Mouse (Mus musculus) liver, embryonic 15.5 days (tissue): ENCODE data around the gene 4932438H23Rik. TPM values are rescaled to one million over a fixed set of nuclear protein-coding genes. Genes with fewer than 3 reads are reported as not detected.
A peak's percentile ranks its signal among the peaks of the same experiment; 100 is the strongest.

Experiments
- ATAC-seq: fragments of 200-750 bp; cut with Nextera tagmentation; 2 replicates; pipeline ENCODE4 v1.8.0; 2017; ENCODE audit warnings: moderate number of reproducible peaks, mild to moderate bottlenecking, moderate library complexity; ENCODE audit not compliant: insufficient read depth
- H3K27ac ChIP-seq: fragments of 300-500 bp; sonication (generic); replicated peaks from 2 replicates; pipeline ENCODE4 v1.5.1; 2015; ENCODE audit warnings: mild to moderate bottlenecking, inconsistent platforms
- H3K27me3 ChIP-seq: fragments of 300-500 bp; sonication (generic); 2 replicates; pipeline ENCODE4 v1.6.1; 2015; ENCODE audit warnings: mild to moderate bottlenecking, inconsistent platforms
- H3K36me3 ChIP-seq: fragments of 300-500 bp; sonication (generic); replicated peaks from 2 replicates; pipeline ENCODE4 v1.6.1; 2015; ENCODE audit warnings: moderate library complexity, mild to moderate bottlenecking, inconsistent platforms
- H3K4me1 ChIP-seq: fragments of 300-500 bp; sonication (generic); replicated peaks from 2 replicates; pipeline ENCODE4 v1.6.1; 2015; ENCODE audit warnings: inconsistent platforms
- H3K4me2 ChIP-seq: fragments of 300-500 bp; sonication (generic); 2 replicates; pipeline ENCODE4 v1.6.1; 2015; ENCODE audit warnings: moderate library complexity, mild to moderate bottlenecking, inconsistent platforms
- H3K4me3 ChIP-seq: fragments of 300-500 bp; sonication (generic); replicated peaks from 2 replicates; pipeline ENCODE4 v1.5.1; 2015; ENCODE audit warnings: mild to moderate bottlenecking, inconsistent platforms
- H3K9ac ChIP-seq: fragments of 300-500 bp; sonication (generic); 2 replicates; pipeline ENCODE4 v1.6.1; 2015; ENCODE audit warnings: moderate library complexity, mild to moderate bottlenecking, inconsistent platforms
- H3K9me3 ChIP-seq: fragments of 300-500 bp; sonication (generic); replicated peaks from 2 replicates; pipeline ENCODE4 v1.6.1; 2016; ENCODE audit warnings: inconsistent platforms
- WGBS: fragments of 180-500 bp; shearing (Covaris S2); methylation state at CpG from one replicate; pipeline ENCODE4 v1.1.7; 2015; ENCODE audit warnings: mixed read lengths; ENCODE audit not compliant: insufficient replicate concordance; 5-methylcytosine and 5-hydroxymethylcytosine counted together
- polyA plus RNA-seq: library from polyadenylated mRNA; unstranded; fragments of >200 nt; fragmentation: Nextera tagmentation; extraction: Ambion mirVana; gene quantifications from 2 replicates; pipeline ENCODE4 v1.2.1, GENCODE M21; 2015

4932438H23Rik gene
- polyA plus RNA-seq, 1 experiment from 2014 or later, result not detected

- Histone ChIP-seq H3K4me1 (no peaks in the 10 kb centered on the region), H3K9me3 (no peaks in the 10 kb centered on the region), H3K27me3 (peaks cover 62% of the 10 kb centered on the region), H3K4me3 (no peak overlapping the region), H3K4me2 (no peak overlapping the region), H3K27ac (no peak overlapping the region), H3K9ac (no peak overlapping the region), H3K36me3 (no peaks in the 10 kb centered on the region)
- no peak for ATAC-seq
- 70% methylated on average over 16 of the region's 16 CpGs for whole genome bisulfite sequencing
Measured at GRCm38 (mm10) chr16:91099444-91100065, 4.6 kb upstream of the 4932438H23Rik start.

DNA sequence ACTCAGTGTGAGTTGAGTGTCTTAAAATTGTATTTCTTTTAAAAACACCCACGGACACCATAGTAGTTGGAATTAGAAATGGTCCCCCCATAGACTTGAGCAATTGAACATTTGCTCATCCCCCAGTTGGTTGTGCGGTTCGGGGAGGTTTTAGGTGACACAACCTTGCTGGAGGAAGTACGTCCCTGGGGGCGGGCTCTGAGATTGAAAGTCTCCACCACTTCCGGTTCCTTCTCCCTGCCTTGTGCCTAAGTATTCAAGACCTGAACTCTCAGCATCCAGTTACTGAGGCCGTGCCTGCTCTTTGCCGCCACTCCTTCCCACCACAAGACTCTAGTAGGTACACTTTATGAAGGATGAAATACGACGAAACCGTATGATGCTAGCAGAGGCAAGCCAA, 2.9 kb upstream of the 4932438H23Rik start:
- Histone ChIP-seq H3K9me3 (no peaks in the 10 kb centered on the region), H3K27ac (no peak overlapping the region), H3K4me1 (no peaks in the 10 kb centered on the region), H3K9ac (no peak overlapping the region), H3K4me2 (no peak overlapping the region), H3K27me3 (peaks cover 48% of the 10 kb centered on the region), H3K36me3 (no peaks in the 10 kb centered on the region), H3K4me3 (no peak overlapping the region)
- WGBS, result 73% methylated on average over 11 of the region's 11 CpGs
- no peak for ATAC-seq

- no peak overlapping the region for H3K27ac ChIP-seq
- H3K4me3 ChIP-seq, result no peak overlapping the region
- H3K36me3 ChIP-seq, result no peaks in the 10 kb centered on the region
- no peaks in the 10 kb centered on the region for H3K9me3 ChIP-seq
- peaks cover 42% of the 10 kb centered on the region; the same call in 1 of the 2 replicates for H3K27me3 ChIP-seq
- ATAC-seq, result no peak
- H3K4me2 ChIP-seq, result no peak overlapping the region
- no peak overlapping the region for H3K9ac ChIP-seq
- 76% methylated on average over 4 of the region's 4 CpGs for WGBS
- H3K4me1 ChIP-seq, result no peaks in the 10 kb centered on the region
Measured at GRCm38 (mm10) chr16:91096984-91097506, 2.1 kb upstream of the 4932438H23Rik start.

GRCm38 (mm10) chr16:91096016-91096415, 1.1 kb upstream of the 4932438H23Rik start:
- Histone ChIP-seq H3K4me2 (no peak overlapping the region), H3K27ac (no peak overlapping the region), H3K4me3 (no peak overlapping the region), H3K9ac (no peak overlapping the region), H3K4me1 (peaks cover 6% of the 10 kb centered on the region), H3K36me3 (no peaks in the 10 kb centered on the region), H3K27me3 (peaks cover 34% of the 10 kb centered on the region; the same call in 1 of the 2 replicates), H3K9me3 (no peaks in the 10 kb centered on the region)
- WGBS, result 57% methylated on average over 2 of the region's 2 CpGs
- no peak for ATAC-seq

GRCm38 (mm10) chr16:91086642-91087306, 8.1 kb downstream of the 4932438H23Rik start:
- Histone ChIP-seq H3K4me2 (peak overlapping the region; percentile 61), H3K4me3 (peak overlapping the region; percentile 29), H3K4me1 (peaks cover 60% of the 10 kb centered on the region), H3K27me3 (no peaks in the 10 kb centered on the region), H3K9ac (peak overlapping the region; percentile 38), H3K36me3 (0 out of 2 replicates have a peak, but pooled peaks cover 3% of the 10 kb centered on the region), H3K9me3 (no peaks in the 10 kb centered on the region), H3K27ac (peak overlapping the region; percentile 98)
- ATAC-seq, result peak; percentile 100
- 18% methylated on average over 4 of the region's 4 CpGs for WGBS

- Histone ChIP-seq H3K4me3 (no peak overlapping the region), H3K4me1 (peaks cover 66% of the 10 kb centered on the region), H3K27me3 (no peaks in the 10 kb centered on the region), H3K27ac (peak overlapping the region; percentile 57), H3K36me3 (0 out of 2 replicates have a peak, but pooled peaks cover 3% of the 10 kb centered on the region), H3K9ac (no peak overlapping the region), H3K9me3 (no peaks in the 10 kb centered on the region), H3K4me2 (no peak overlapping the region)
- WGBS, result 78% methylated on average over 17 of the region's 17 CpGs
- no peak for ATAC-seq
Measured at GRCm38 (mm10) chr16:91085239-91085825, 9.6 kb downstream of the 4932438H23Rik start.

DNA sequence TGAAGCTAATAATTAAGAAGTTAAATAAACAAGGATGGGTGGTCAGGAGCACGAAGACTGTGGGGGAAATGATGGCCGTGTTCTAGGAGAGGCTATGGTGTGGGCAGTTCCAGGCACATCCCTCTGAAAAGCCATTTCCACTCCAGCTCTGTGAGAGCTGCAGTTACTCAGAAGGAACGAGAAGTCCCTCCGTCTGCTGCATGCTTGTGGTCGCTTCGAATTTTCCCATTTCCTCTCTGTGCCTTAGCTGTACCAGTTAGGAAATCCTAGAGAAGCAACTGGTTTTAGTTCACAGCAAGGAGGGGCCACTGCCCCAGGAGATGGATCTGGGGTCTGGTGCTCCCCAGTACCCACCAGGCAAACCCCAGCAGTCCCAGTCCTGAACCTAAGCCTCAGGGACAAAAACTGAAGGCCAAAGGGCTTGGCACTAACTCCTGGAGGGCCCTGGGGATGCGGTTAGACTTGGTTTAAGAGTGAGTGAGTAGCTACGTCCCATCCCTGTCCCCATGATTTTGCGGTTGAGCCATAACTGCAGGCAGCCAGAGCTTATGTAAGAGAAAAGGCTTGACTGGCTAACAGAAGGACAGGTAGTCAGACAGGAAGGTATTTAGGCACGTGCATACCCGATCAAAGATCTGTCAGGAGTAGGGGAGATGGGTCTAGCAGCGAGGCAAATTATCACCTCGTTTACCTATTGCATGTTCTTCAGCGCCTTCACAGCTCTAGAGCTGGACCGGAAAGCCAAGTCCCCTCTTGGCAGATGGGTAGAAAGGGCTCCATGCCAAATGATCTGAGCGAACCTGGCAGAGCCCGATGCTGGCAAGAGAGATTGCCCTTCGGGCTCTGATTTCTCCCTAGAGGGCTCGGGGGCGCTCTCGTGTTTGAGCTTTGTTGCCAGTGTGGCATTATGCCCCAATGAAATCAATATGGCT, 10.3 kb downstream of the 4932438H23Rik start:
- ATAC-seq, result no peak
- no peak overlapping the region for H3K4me2 ChIP-seq

DNA sequence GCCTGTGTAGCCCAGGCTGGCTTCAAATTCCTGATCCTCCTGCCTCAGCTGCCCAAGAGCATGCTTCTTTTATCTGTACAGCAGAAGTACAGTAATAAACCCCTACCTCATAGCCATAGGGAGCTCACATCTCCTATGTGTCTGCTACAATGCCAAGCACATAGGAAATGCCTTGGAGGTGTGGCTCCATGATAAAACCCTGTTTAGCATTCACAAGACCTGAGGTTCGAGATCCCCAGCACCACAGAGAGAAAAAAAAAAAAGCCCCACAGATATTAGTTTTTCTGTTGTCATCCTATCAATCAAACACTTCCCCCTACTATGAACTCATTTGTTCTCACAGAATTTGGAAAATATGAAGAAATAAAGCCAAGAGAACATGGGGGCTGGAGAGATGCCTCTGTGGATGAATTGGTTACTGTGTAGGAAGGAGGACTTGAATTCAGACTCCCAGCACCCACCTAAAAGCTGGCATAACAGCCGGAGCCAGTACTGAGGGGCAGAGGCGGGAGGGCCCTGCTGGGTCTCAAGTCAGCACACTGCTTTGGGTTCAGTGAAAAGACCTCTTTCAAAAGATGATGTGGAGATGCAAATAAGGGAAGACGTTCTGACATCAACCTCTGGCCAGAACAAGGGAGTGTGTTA, 11.8 kb downstream of the 4932438H23Rik start:
- Histone ChIP-seq H3K36me3 (0 out of 2 replicates have a peak, but pooled peaks cover 3% of the 10 kb centered on the region), H3K4me3 (no peak overlapping the region), H3K9ac (no peak overlapping the region), H3K4me1 (peaks cover 63% of the 10 kb centered on the region), H3K27me3 (no peaks in the 10 kb centered on the region), H3K9me3 (no peaks in the 10 kb centered on the region), H3K4me2 (no peak overlapping the region), H3K27ac (peak overlapping the region; percentile 45; the same call in 1 of the 2 replicates)
- ATAC-seq, result no peak
- WGBS, result 62% methylated on average over 4 of the region's 4 CpGs

More for the DNA sequence above, 10.3 kb downstream of the 4932438H23Rik start:
- Histone ChIP-seq H3K27ac (peak overlapping the region; percentile 57; the same call in 1 of the 2 replicates), H3K4me3 (no peak overlapping the region), H3K27me3 (no peaks in the 10 kb centered on the region), H3K36me3 (0 out of 2 replicates have a peak, but pooled peaks cover 3% of the 10 kb centered on the region), H3K4me1 (peaks cover 66% of the 10 kb centered on the region), H3K9me3 (no peaks in the 10 kb centered on the region), H3K9ac (no peak overlapping the region)
- 82% methylated on average over 21 of the region's 21 CpGs for WGBS

- peaks cover 46% of the 10 kb centered on the region for H3K4me1 ChIP-seq
- 0 out of 2 replicates have a peak, but pooled peaks cover 3% of the 10 kb centered on the region for H3K36me3 ChIP-seq
- no peak overlapping the region for H3K4me2 ChIP-seq
- ATAC-seq, result no peak
- no peak overlapping the region for H3K27ac ChIP-seq
- WGBS, result 25% methylated on average over 9 of the region's 12 CpGs
- H3K27me3 ChIP-seq, result no peaks in the 10 kb centered on the region
- no peak overlapping the region for H3K9ac ChIP-seq
- no peak overlapping the region for H3K4me3 ChIP-seq
- no peaks in the 10 kb centered on the region for H3K9me3 ChIP-seq
Measured at GRCm38 (mm10) chr16:91081508-91081907, 13.4 kb downstream of the 4932438H23Rik start.

DNA sequence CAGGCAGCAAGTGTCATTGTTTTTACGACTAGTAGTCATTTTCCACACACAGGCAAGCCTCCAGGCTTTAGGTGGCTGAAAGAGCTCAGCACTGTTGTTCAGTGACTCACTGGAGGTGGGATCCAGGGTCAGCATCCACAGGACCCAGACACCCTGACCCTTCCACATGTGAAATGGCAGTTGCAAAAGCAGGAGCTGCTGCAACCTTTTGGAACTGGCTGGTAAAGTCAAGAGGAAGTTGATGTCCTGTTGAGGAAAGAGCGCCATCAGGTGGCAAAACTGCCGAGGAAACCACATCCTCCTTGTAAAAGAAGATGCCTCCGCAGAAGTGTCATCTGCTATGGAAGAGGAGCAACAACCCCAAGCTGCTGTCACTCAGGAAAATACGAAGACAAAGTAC, 18.7 kb downstream of the 4932438H23Rik start:
- Histone ChIP-seq H3K36me3 (no peaks in the 10 kb centered on the region), H3K27me3 (peaks cover 4% of the 10 kb centered on the region; the same call in 1 of the 2 replicates), H3K9me3 (no peaks in the 10 kb centered on the region), H3K27ac (no peak overlapping the region), H3K4me1 (peaks cover 9% of the 10 kb centered on the region), H3K4me3 (no peak overlapping the region), H3K9ac (no peak overlapping the region), H3K4me2 (no peak overlapping the region)
- ATAC-seq, result no peak
- 41% methylated on average over 5 of the region's 5 CpGs for WGBS
